Mouse (Mus musculus) cerebellum, adult 2 months (tissue): Measurements from ENCODE around the gene Pde12. TPM values are rescaled to one million over a fixed set of nuclear protein-coding genes. Genes with fewer than 3 reads are reported as not detected.
"Not testable (repeated sequence)": the region's sequence is repeated elsewhere in the genome, so short reads cannot be mapped to it uniquely, and the experiment has no call there.

Experiments
- DNase-seq, 2 experiments: peaks; one replicate each; pipeline ENCODE4 v3.0.0; 2021
- H3K27ac ChIP-seq: fragments of 200-500 bp; 2 replicates; pipeline ENCODE4 v1.5.1; 2012; ENCODE audit warnings: low read length, control low read depth, inconsistent platforms; ENCODE audit not compliant: insufficient read depth
- H3K27me3 ChIP-seq: fragments of 200-500 bp; 2 replicates; pipeline ENCODE4 v1.6.1; 2012; ENCODE audit warnings: inconsistent platforms, mild to moderate bottlenecking, low read length, moderate library complexity; ENCODE audit not compliant: control insufficient read depth, insufficient read depth
- H3K4me1 ChIP-seq: fragments of 200-500 bp; 2 replicates; pipeline ENCODE4 v1.6.1; 2011; ENCODE audit warnings: low read length; ENCODE audit not compliant: control insufficient read depth, insufficient read depth
- H3K4me3 ChIP-seq: fragments of 200-500 bp; replicated peaks from 2 replicates; pipeline ENCODE3; 2011; ENCODE audit warnings: mild to moderate bottlenecking, low read depth, low read length, control low read depth; ENCODE audit not compliant: insufficient read depth
- CTCF ChIP-seq: fragments of 200-500 bp; IDR thresholded peaks from 2 replicates; pipeline ENCODE4 v1.5.1; 2011; ENCODE audit warnings: low read depth, mild to moderate bottlenecking, control low read depth, low read length, moderate library complexity, borderline replicate concordance; ENCODE audit not compliant: insufficient read depth
- POLR2A ChIP-seq: fragments of 200-500 bp; IDR thresholded peaks from 2 replicates; pipeline ENCODE4 v1.6.1; 2011; ENCODE audit warnings: low read length, control low read depth, borderline replicate concordance; ENCODE audit not compliant: insufficient read depth
- WGBS: fragments of 180-500 bp; shearing (Covaris S2); methylation state at CpG from one replicate; pipeline ENCODE4 v1.1.7; 2018; 5-methylcytosine and 5-hydroxymethylcytosine counted together
- polyA plus RNA-seq: library from polyadenylated mRNA; depleted of rRNA; stranded (reverse); fragments of >200 nt; gene quantifications from 2 replicates; pipeline ENCODE4 v1.2.3, GENCODE M21; 2012; rRNA removed

Pde12 gene
- 5.3 and 5.4 TPM in 2 replicates for polyA plus RNA-seq

DNA sequence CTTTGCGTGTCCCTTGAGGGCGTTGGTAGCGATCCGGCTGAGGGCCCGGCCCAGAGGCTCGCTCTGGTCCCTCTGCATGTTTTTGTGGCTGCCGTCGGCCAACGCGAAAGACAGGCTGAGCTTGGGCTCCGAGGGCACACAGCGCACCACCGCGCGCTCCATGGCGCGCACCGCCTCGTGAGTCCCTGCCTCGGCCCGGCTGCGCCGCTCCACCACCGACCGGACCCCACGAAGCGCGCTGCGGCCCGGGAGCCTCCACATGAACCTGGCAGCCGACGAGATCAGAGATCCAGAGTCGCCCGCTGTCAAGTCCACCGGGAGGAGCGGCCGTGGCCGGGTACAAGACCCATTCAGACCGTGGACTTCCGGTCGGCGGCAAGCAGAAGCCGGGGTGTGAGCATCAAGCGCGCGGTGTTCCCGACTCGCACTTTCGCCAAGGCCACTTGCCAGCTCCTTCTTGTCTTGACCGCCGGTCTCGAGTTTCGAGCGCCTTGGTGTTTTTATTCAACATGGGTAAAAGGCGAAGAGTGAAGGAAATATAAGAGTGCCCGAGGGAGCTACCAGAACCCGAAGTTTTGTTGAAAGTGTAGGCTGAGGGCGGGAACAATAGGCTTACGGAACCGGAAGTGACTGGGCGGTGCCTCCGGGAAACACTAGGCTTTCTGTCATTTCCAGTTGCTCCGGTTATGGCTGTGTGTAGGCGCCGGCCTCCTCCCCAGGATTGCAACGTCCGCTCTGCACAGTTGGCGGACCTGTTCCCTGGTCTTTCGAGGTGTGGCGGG lies at the start of gene Pde12:
Gene Pde12 (minus strand): TSS at position 592 of the 782 bp plus-strand sequence.
- TF ChIP-seq POLR2A: peak; percentile 76
- TF ChIP-seq CTCF: no peak
- WGBS: under 1% methylated on average over 70 of the region's 70 CpGs

DNA sequence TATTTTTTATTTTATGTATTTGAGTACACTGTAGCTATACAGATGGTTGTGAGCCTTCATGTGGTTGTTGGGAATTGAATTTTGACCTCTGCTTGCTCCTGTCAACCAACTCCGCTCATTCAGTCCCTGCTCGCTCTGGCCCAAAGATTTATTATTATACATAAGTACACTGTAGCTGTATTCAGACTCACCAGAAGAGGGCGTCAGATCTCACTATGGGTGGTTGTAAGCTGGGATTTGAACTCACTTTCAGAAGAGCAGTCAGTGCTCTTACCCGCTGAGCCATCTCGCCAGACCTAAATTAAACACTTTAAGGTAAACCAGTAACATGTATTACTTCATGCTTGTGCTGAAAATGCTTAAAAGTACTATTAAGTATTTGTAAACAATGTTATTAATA lies 35.6 kb upstream of the Pde12 start:
- not testable (repeated sequence) for DNase-seq, H3K27me3 ChIP-seq, H3K4me1 ChIP-seq, H3K27ac ChIP-seq, H3K4me3 ChIP-seq
- 80% methylated on average over 5 of the region's 5 CpGs for WGBS

More for the DNA sequence above, at the start of gene Pde12:
- Histone ChIP-seq H3K27me3 (no peaks in the 10 kb centered on the region), H3K4me1 (no peaks in the 10 kb centered on the region; the same call in 1 of the 2 replicates), H3K27ac (peak within 1 kb of the TSS; percentile 84), H3K4me3 (peak within 1 kb of the TSS; percentile 94)
- peak; percentile 90 to 96 for DNase-seq

DNA sequence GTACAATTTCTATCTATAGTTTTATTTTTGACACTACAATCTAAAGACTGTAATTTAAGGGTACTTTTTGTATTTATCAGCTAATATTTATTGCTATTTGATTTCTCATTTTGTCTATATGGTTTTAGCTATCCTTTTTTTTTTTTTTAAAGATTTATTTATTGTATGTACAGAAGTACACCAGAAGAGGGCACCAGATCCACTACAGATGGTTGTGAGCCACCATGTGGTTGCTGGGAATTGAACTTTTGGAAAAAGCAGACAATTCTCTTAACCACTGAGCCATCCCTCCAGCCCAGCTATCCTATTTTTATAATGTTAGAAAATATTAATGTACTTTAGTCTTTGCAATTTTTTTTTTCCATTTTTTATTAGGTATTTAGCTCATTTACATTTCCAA lies 28.2 kb upstream of the Pde12 start:
- no peak for TF ChIP-seq CTCF
- no peak for TF ChIP-seq POLR2A
- no peak for DNase-seq
- H3K27ac ChIP-seq: no peak overlapping the region
- no peaks in the 10 kb centered on the region for H3K4me1 ChIP-seq
- H3K4me3 ChIP-seq: no peak overlapping the region
- H3K27me3 ChIP-seq: no peaks in the 10 kb centered on the region

DNA sequence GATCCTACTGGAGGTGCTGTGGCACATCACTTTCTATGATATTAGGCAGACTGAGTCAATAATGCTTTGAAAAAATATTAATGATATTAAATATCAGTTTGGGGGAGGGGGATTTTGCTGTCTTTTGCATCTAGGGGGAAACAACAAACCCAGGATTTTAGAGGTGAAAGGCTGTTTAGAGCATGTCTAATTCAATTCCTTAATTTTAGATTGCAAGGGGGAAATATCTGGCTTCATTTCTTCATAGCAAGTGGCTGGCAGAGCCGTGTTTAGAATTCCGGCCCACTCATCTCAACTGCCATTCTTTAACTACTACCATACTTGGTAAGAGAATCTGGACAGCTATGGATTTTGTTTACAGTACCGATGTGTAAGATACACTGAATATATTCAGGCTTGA lies 23.3 kb upstream of the Pde12 start, which contains the start of gene Dnah12:
Gene Dnah12 (plus strand): TSS at position 301 of the 400 bp plus-strand sequence.
- no peaks in the 10 kb centered on the region for H3K4me1 ChIP-seq
- 87% methylated on average over 3 of the region's 3 CpGs for WGBS
- no peak for TF ChIP-seq POLR2A
- TF ChIP-seq CTCF: no peak
- no peak for DNase-seq
- H3K4me3 ChIP-seq: no peak within 1 kb of the TSS
- H3K27ac ChIP-seq: no peak within 1 kb of the TSS
- no peaks in the 10 kb centered on the region for H3K27me3 ChIP-seq

DNA sequence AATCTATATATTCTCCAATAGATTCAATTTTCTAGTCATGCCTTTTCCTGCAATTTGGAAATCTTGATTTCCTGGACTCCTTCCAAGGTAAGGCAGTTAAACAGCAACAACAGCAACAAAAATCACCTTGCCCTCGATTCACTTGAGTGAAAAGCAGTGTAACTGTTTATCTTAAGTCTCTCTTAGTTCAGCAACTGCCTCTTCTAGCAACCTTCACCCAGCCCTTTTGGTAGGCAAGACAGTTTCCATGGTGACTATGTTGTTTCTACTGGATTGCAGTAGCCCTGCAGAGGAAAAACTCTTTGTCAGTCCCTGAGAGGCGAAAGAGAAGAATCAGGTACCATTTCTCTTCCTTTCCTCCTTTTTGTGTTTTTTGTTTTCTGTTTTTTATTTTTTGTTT lies 21.7 kb upstream of the Pde12 start:
- Histone ChIP-seq H3K27ac (no peak overlapping the region), H3K4me1 (no peaks in the 10 kb centered on the region), H3K27me3 (no peaks in the 10 kb centered on the region), H3K4me3 (no peak overlapping the region)
- WGBS: 34% methylated on average over 2 of the region's 2 CpGs
- DNase-seq: no peak
- TF ChIP-seq POLR2A (no peak), CTCF (no peak)

DNA sequence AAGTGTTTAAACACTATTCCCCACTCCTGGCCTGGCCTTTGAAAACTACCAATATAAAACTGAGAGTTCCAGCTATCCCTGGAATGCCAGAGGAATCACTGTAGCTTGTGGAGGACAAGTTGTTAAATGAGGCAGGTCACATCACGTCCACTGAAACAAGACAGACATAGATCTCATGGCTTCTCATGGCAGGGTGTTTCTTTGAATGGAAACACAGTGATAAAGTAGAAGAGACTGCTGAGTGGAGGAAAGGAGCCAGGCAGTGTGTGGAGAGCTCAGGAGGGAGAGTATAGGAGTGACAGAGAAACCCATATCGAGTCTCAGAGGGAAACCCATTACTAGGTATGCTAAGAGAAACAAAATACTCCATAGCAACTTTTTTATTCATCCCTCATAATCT lies 21.0 kb upstream of the Pde12 start:
- H3K4me1 ChIP-seq: no peaks in the 10 kb centered on the region
- no peak overlapping the region for H3K27ac ChIP-seq
- H3K4me3 ChIP-seq: no peak overlapping the region
- H3K27me3 ChIP-seq: no peaks in the 10 kb centered on the region
- WGBS: 60% methylated on average over 2 of the region's 2 CpGs
- no peak for DNase-seq
- TF ChIP-seq CTCF: no peak
- no peak for TF ChIP-seq POLR2A

DNA sequence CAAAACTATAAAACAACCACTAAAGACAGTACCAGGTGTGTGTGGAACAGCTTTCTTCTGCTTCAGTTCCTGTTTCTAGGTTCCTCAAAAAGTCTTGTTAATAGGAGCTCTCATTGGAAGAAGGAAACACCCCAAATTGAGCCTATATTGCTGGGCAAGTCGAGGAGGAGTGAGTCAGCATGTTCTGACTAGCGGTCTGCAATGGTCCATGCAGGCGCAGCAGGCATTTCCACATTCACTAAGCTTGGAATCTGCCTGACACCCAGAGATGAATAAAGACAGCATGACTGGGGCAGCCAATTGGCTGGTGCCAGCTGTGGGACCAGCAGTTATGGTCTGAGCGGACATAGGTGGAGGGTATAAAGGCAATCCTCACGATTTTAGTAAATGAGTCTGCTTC lies 6.1 kb upstream of the Pde12 start:
- H3K4me3 ChIP-seq: no peak overlapping the region
- TF ChIP-seq CTCF: no peak
- no peak for TF ChIP-seq POLR2A
- no peaks in the 10 kb centered on the region for H3K4me1 ChIP-seq
- WGBS: 76% methylated on average over 5 of the region's 5 CpGs
- no peak overlapping the region for H3K27ac ChIP-seq
- H3K27me3 ChIP-seq: no peaks in the 10 kb centered on the region
- DNase-seq: no peak

DNA sequence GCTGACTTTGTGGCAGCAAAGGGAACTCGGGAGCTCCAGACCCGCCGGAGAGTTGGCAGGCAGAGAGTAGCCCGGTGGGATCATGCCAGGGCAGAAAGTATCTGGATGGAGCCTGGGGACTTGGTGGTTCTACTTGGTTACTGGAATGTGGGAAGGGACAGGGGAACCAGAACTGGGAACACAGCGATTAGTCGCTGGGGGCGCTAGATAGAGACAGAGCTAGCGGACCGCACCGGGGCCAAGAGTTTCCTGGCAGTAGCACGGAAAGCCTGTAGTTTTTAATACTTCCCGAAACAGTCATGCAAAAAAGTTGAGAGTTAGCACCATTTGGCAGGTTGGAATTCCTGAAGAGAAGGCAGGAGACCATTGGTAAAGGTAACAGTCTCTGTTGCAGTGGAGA lies 5.7 kb upstream of the Pde12 start:
- 12% methylated on average over 12 of the region's 12 CpGs for WGBS
- Histone ChIP-seq H3K4me1 (no peaks in the 10 kb centered on the region), H3K27ac (no peak overlapping the region), H3K27me3 (no peaks in the 10 kb centered on the region), H3K4me3 (no peak overlapping the region)
- TF ChIP-seq POLR2A: no peak
- peak; percentile 7; the same call in 1 of the 2 replicates for TF ChIP-seq CTCF
- DNase-seq: no peak

DNA sequence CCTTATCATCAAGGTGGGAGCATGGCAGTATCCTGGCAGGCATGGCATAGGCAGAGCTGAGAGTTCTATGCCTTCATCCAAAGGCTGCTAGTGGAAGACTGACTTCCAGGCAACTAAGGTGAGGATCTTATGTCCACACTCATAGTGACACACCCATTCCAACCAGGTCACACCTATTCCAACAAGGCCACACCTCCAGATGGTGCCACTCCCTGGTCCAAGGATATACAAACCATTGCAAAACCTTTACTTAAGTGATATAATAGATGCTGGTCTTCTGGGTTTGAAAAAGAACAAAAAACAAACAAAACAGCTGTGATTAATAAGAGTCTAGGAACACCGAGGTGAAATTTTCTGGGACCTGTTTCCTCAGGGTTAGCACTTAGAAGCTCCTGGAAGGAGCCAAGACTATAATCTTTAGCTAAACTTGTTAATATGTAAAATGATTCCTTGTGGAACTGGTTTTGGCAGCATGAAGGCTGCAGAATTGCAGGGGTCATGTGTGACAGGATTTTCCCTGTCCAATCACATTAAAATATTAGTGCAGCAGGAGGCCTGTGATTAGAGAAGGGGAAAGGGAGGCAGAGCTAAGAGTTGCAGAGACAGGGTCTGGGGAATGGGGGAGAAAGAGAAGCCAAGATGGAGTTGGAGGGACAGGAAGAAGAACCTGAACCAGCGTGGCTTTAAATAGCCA lies 4.9 kb upstream of the Pde12 start:
- not testable (repeated sequence) for H3K27me3 ChIP-seq, H3K4me1 ChIP-seq, H3K4me3 ChIP-seq, DNase-seq, H3K27ac ChIP-seq
- 84% methylated on average over 2 of the region's 2 CpGs for WGBS

DNA sequence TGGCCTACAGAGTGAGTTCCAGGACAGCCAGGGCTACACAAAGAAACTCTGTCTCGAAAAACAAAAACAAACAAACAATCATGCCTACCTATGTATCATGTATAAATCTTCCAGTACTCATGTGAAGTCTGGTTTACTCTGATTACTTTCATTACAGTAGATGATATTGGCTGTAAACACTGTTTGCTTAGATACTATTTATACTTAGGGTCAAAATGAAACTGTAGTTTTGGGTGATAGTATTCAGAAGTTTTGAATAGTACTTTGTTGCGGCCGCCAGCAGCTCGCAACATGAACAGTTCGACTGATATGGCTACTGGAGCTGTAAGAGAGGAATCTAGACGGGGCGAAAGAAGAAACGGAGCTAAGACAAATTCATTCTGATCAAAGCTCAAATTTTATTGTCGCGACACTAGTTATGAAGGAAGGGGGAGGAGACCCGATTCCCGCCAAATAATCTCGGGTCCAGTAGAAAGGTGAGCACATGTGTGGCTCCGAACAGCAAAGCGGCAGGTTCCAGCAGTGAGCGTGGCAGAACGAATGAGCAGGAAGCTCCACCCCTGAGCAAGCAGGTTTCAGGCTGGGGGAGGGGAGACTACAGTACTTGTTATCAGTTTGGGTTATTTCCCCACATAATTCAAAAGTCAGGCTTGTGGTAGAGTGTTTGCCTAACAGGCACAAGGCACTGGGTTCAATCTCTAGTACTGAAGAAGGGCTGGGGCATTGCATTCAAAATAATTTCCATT lies 2.4 kb upstream of the Pde12 start:
- WGBS: 72% methylated on average over 17 of the region's 17 CpGs
- not testable (repeated sequence) for DNase-seq

More for the DNA sequence above, 2.4 kb upstream of the Pde12 start:
- H3K27ac ChIP-seq, H3K4me3 ChIP-seq, H3K4me1 ChIP-seq, H3K27me3 ChIP-seq: not testable (repeated sequence)
